Mouse (Mus musculus) left cerebral cortex, postnatal 36 days (tissue): ENCODE results near the gene 1700025C18Rik. TPM values are rescaled to one million over a fixed set of nuclear protein-coding genes. Genes with fewer than 3 reads are reported as not detected.

Source experiments
- DNase-seq, 2 experiments: peaks; one replicate each; pipeline ENCODE4 v3.0.0; 2021 to 2022; ENCODE audit warnings: low spot score in 2 of 2, mixed read lengths in 1 of 2
- intact Hi-C: fragments of 180-260 bp; cut with DNase I; formaldehyde crosslinking; loops from one replicate; pipeline ENCODE4 v1.15.1; 2025
- total RNA-seq, 2 experiments: library from RNA; stranded (reverse); gene quantifications; 2 replicates each; pipeline ENCODE4 v1.2.3; 2021

The 1700025C18Rik gene
- total RNA-seq, 2 experiments from 2014 or later, result not detected

DNA sequence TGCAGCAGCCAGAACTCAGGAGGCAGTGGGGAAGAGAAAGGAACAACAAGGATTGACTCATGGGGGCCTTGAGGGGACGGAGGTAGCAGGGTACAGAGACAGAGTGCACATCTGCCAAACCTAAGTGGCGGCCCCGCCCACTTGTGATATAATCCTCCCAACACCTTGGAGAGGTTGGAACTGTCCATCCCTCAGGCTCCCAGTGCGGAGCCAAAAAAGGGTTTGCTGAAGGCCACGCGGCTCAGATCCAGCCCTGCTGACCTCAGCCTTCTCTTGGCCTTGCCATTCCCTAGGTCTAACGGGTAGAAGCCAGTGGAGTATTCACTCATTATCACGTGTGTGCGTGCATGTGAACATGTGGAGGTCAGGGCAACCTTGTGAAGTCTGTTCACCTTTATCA lies 9.9 kb downstream of the 1700025C18Rik start:
- DNase-seq, result no peak

DNA sequence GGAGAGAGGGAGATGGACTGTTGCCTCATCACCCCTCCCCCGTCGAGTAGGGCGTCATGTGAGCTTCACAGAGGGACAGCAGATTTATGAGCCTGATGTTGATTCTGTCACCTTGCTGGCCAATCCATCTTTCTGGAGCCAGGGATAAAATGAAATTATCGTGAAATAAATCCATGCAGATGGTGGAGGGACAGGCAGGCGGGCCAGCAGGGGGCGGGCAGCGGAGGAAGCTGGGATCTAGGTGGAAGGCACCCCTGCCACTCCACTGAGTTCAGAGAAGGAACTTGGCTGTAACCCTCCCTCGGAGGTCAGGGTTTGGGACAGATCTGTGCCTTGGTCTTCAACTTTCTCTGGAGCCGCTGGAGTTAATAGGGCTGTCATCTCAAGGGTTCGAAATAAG lies 11.9 kb downstream of the 1700025C18Rik start:
- intact Hi-C loops, result loop anchor here (5.0 to 10.0 kb wide), 2 partner anchors 259 to 406 kb away; no protein-coding TSS in a partner anchor

More for the DNA sequence above, 9.9 kb downstream of the 1700025C18Rik start:
- intact Hi-C loops, result no loop called here

DNA sequence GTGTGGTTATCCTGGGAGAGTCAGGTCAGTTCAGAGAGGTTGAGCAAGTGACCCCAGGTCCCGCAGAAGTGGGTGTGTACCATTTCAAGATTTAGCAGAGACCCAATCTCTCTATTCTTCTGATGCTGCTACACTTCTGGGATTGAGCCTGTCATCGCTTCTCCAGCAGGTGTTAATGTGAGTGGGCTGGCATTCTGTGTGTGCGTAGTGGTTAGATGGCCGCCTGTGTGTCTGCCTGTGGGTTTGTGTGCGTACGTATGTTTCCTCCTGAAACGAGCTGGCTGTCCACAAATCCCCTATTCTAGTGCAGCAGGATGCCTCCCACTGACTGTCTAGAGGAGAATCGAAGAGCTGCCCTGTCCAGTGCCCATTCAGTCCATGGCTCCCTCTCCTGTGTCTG lies 12.5 kb downstream of the 1700025C18Rik start:
- no peak for DNase-seq
- intact Hi-C loops, result loop anchor here (5.0 to 10.0 kb wide), 2 partner anchors 259 to 407 kb away; no protein-coding TSS in a partner anchor

More for the DNA sequence above, 11.9 kb downstream of the 1700025C18Rik start:
- no peak for DNase-seq

DNA sequence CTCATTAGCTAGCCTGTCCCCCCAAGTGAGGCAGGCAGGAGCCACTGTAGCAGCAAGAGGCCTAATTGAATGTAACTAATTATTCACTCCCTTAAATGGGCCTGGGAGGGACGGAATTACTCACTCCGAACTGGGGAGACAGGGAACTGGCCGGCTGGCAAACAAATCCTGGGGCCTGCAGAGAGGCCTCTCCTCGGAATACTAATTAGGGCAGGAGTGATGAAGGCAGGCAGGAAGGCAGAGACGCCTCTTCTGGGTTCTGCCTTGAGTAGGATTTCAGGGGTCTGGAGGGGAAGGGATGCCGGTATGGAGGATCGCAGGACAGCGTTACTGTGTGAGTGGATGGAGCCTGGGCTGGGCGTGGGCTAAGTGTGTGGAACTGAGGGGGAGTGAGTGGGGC lies 13.5 kb downstream of the 1700025C18Rik start:
- DNase-seq, result no peak
- intact Hi-C loops, result loop anchor here (5.0 to 10.0 kb wide), 2 partner anchors 260 to 408 kb away; no protein-coding TSS in a partner anchor

DNA sequence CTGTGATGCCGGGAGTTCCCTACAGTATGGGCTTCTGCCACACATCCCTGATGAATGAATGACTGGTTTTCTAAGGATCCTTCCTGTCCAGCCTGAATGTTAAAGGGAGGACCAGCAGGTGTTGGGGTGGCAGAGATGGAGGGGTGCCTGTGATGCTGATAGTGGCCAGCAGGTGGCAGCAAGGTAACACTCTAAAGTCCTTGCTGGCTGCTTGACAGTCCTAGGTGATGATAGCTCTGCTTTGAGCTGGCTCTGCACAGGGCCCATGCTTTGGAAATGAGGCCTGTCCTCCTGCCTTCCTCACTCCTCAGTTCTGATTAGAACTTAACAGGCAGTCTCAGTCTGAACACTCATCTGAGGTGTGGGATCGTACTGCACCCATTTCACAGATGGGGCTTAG lies 15.6 kb downstream of the 1700025C18Rik start:
- intact Hi-C loops, result loop anchor here (1.0 to 10.0 kb wide), 4 partner anchors 201 to 410 kb away; no protein-coding TSS in a partner anchor
- DNase-seq, result peak; percentile 86

DNA sequence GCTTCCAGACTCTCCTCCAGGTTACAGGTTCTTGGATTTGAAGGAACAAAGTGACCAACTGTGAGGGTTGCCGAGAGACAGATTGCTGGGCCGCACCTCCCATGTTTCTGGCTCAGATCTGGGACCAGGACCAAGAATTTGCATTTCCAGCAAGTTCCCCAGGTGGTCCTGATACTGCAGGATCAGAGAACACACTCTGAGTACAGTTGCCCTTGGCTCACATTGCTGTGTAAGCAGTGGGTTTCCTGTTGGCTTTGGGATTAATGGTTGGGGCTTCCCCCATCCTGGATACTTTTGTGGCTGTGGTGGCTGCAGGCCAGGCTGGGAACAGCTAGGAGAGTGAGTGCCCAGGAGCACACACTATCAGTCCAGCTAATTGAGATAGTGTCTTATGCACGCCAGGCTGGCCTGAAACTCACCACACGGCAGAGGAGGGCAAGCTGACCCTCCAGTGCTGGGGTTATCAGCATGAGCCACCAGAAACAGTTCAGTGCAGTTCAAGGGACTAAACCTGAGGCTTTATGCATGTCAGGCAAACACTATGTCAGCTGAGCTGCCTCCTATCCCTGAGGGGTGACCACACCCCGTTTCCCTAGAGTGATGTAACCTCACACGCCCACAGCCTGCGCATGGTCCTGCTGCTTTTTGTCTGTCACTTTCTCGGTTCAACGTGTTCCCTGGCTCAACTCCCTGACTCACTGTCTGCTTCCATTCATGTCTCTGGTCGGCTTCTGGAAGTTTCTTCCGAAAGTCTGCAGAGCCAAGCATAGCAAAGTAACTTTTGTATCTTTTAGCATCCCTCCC lies 16.3 kb downstream of the 1700025C18Rik start:
- peak; percentile 69 to 74 for DNase-seq

DNA sequence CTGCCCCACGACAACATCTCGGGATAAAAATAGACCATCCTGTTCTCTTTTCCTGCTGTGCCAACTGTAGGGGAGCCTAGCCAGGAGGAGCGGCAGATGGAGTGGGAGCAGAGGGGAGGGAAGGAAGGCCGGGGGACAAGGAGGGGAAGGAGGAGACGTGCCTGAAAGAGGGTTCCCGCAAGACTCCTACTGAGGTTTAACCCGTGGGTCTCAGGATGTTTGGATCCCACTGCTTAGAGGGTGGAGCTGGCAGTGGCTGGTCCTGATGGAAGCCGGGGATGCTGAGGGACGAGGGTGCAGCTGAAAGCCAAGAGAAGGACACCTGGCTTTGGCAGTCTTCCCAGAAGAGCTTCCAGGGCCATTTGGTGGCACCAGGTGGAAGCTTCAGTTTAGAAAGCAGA lies 17.2 kb downstream of the 1700025C18Rik start:
- peak in 1 of 2 experiments; percentile 48 for DNase-seq
- intact Hi-C loops, result loop anchor here (10.0 kb wide), 1 partner anchor 411 kb away; no protein-coding TSS in a partner anchor

More for the DNA sequence above, 16.3 kb downstream of the 1700025C18Rik start:
- intact Hi-C loops, result loop anchor here (10.0 kb wide), 1 partner anchor 411 kb away; no protein-coding TSS in a partner anchor

DNA sequence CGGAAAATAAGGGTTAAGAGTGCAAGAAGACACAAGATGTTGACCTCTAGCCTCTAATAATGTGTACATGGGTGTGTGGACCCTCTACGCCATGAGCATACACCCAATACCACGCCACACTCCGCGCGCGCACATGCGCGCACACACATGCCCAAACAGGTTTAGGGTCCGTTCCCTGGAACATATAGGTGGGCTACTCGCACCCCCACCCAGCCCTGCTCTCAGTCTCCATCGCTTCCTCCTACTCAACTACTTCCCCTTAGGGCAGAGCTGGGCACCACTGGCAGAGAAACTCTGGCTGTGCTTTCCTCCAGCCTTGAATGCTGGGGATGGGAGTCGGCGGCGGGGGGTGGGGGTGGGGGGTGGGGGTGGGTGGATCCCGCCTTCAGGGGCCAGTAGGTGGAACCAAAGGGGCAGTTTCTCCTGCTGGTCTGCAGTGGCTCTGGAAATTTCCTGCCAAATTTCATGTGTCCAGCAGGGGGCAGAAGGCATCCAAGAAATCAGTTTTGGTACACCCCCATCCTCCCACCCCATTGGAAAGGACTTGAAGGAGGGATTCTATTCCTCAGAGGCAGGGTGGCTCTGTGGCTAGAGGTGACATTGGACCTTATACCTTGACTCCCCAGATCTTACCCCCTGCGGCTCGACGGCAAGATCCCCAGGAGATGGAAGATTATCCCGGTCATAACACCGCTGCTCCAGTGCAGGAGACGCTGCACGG lies 20.3 kb downstream of the 1700025C18Rik start:
- intact Hi-C loops, result loop anchor here (2.0 to 10.0 kb wide), 2 partner anchors 109 to 415 kb away; partner anchors contain the start of gene Slc12a5
- DNase-seq, result peak; percentile 57 to 67

DNA sequence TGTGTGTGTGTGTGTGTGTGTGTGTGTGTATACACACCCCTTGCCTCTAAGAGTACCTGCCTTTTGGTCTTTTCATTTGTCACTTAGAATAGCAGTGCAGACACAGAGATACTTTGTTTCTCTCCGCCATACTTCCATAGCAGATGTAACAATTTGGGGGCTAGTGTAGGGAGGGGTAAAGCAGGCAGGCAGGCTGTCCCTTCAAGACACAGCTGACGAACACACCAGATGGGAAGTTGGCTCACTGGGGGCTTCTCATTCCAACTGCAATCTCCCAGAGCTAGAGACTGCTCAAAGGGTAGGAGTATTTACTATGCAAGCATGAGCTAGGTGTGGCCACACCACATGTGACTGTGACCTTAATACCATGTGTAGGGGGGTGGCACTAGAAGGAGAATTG lies 21.7 kb downstream of the 1700025C18Rik start:
- peak in 1 of 2 experiments; percentile 18 for DNase-seq
- intact Hi-C loops, result no loop called here

DNA sequence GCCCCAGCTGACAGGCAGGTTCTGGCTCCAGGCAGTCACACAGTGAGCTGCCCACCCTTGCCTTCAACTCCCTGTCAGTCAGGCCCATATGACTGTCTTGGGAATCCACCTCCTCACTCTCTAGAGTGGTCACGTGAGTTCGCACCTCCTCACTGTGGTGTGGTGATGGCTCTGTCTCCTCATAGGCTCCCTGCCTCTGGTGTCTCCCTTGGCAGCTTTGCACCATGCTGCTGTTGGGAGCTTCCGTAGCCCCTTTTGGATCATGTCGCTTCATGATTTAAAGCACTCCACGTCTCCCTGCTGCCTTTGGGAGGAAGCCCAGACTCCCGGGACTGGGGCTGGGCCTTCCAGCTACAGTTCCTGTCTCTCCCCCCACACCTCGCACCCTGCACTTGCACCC lies 26.1 kb downstream of the 1700025C18Rik start:
- intact Hi-C loops, result no loop called here
- DNase-seq, result peak; percentile 64 to 72

DNA sequence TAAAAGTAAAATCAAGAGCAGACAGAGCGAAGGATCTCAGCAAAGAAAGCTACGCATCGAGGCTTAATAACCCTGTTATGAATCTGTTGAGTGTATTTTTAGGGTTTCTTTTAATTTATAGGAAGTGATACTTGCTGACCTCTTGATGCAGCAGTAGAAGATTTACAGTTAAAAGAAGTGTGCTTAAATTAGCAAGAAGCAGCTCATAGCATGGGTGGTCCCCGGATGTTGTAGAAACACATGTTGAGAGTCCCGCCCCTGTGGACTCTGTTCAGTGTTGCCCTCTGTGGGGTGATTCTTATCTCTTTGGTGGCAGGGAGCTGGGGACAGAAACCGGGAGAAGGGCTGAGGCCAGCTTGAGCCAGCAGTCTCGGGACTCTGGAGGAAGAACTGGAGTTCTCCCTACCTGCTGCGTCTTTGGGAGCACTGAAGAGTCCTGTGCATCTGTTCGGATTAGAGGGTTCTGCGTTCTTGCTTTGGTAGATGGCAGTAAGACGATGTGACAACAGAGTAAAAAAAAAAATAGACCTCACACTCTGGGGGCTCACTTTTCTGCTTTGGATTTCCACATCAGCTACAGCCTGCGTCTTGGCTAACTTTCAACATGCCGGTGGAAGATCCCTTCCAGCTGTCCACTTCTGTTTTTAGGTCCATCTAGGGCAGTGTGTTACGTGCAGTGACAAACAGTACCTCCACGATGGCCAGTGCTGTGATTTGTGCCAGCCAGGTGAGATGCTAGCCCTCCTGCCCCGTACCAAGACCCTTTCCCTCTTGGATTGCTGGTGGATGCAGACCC lies 28.7 kb downstream of the 1700025C18Rik start:
- DNase-seq, result no peak
- intact Hi-C loops, result no loop called here

DNA sequence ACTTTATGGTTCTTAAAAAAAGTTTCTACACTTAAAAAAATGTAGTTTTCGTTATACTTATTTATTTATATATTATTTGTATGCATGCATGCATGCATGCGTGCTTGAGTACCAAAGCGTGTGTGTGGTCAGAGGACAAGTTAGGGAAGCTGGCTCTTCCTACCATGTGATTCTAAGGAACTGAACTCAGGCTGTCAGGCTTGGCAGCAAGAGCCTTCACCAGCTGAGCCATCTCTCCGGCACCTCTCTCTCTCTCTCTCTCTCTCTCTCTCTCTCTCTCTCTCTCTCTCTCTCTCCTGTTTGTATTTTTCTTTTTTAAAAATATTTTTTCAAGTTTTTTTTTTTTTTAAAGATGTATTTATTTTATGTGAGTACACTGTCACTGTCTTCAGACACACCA lies 30.6 kb downstream of the 1700025C18Rik start:
- no peak for DNase-seq
- intact Hi-C loops, result no loop called here

DNA sequence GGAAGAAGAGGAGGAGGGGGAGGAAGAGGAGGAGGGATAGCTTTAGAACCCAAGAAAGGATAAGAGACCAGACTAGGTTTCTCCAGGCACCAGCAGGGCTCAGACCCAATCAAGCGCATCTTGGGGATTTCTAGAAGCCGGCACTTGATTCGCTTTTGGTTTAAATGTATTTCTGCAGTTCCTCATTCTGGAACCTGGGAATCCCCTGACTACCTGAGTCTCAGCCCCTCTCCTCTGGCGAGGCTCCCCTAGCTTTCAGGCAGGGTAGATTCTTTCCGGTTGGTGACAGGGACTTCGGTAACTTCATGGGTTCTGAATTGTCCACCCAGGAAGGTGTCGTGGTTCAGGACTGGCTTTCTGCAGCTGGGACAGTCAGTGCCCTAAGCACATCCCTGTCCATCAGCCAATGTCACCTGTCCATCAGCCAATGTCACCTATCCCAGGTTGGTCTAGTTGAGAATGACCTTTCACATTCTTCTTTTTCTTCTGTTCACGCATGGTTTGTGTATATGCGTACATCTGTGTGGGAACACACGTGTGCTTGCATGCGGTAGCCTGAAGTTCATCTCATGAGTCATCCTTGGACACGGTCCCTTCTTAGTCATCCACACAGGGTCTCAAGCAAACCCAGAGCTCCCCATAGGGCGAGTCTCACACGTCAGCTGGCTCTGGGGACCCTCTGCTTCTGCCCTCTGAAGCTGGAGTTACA lies 34.0 kb downstream of the 1700025C18Rik start:
- intact Hi-C loops, result no loop called here
- no peak for DNase-seq

DNA sequence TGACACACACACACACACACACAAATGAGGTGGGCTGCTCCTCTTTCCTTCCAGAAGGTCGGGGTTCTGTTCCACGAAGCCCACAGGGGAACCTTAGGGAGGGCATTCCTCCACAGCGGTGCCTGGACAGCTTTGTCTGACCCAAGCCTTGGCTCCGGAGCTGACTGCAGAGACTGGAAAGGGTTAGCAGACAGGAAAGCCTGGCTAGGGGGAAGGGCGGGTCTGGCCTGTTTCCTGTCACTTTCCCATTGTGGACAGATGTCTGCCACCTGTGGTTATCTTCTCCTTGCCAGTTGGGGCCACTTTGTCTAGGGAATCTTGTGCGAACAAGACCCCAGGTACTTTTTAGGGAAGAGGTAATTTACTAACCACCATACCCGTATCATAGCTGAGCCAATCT lies 34.6 kb downstream of the 1700025C18Rik start:
- DNase-seq, result no peak
- intact Hi-C loops, result no loop called here

DNA sequence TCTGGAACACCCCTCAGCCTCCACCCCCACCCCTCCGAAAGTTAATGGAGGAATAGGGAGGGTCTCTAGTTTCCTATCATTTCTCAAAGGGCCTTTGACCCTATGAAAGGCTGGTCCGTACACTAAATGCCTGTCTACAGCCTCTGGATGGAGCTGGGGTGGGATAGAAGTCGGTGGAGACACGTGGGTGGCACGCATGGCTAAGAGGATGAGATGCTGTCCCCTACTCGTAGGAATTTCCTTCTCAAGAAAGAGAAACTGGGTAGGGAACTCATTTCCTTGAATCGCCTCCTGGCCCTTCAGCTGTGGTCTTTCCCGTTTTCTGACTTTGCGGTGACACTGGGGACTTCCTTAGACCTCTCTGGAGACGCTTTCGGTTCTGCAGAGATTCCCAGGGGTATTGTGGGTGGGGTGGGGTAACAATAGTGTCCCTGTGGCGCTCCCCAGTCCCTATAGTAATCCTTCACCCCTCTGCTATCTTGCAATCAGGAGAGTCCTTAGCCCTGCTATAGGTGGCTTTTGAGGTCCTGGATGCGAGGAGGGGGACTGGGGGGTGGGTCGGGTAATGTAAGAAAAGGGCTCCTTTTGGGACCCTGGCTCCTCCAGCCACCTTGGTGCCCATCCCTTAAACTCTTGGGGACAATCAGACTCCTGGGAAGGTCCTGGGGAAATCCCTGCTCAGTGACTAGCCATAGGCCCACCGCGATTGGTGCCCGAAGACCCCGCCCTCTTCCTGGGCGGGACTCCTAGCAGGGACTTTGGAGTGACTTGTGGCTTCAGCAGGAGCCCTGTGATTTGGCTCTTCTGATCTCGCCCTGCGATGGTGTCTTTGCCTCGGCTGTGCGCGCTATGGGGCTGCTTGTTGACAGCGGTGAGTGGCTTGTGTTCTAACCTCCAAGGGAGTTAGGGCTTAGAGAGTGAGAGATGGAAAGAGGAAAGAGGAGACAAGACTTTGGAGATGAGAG lies 35.4 kb downstream of the 1700025C18Rik start, which contains the start of gene Cd40:
TSS of gene Cd40 (plus strand) at position 740 of the 965 bp plus-strand sequence.
- intact Hi-C loops, result no loop called here
- no peak for DNase-seq

DNA sequence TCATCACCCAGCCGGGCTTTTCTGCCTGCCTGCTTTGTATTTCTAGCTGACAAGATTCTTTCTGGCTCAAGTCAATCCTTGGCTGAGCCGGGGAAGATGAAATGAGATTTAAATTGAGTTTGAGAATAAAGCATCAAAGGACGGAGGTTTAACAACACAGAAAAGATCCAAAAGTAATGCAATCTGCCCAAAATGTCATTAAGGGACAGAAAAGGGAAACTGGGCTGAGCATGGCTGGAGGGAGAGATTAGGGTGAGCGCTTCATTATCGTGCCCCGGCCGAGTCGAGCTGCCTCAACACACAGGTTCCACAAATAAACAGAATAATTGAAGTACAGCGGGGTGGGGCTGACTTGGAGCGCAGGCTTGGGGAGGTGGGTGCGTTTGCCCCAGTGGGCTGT lies 39.0 kb downstream of the 1700025C18Rik start:
- no peak for DNase-seq
- intact Hi-C loops, result no loop called here

DNA sequence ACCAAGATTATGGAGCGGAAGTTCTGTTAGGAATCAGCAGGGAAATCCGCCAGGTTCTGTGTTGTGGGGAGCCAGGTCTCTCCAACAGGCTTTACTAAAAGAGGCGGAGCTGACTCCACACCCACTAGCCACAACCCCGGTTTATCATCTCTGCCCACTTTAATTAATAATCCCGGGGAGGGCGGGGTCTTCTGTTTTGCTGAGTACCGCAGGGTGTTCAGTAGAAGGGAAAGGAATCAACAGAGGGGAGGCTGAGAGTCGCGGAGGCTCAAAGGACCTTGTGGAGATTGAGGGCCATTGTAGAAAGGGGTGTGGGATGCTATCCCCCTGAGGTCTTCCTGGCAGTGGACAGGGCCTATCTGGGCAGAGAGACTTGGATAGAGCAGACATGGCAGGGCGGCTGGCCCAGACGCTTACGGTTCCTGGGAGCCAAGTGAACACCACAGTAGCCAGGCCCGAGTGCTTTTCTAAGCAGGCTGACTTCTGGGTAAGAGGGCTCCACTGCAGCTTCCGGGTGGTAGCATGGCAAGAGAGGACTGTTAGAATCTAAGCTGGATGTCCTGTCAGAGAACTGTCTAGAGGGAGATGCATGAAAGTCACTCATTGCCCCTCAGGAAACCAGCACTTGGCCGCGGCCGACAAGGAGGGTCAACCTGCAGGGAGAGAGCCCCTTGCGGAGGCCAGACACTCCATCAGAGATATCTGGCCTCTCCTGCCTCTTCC lies 39.6 kb downstream of the 1700025C18Rik start:
- intact Hi-C loops, result no loop called here
- DNase-seq, result no peak
